Mouse (Mus musculus) kidney, postnatal 0 days (tissue): ENCODE data around the gene Hemk1. TPM values are rescaled to one million over a fixed set of nuclear protein-coding genes. Genes with fewer than 3 reads are reported as not detected.

Experiments used
- ATAC-seq: fragments of 200-750 bp; cut with Nextera tagmentation; replicated peaks from 2 replicates; pipeline ENCODE4 v1.8.0; 2017; ENCODE audit warnings: low read depth, moderate number of reproducible peaks, moderate TSS enrichment, moderate library complexity; ENCODE audit not compliant: low FRiP score
- DNase-seq: peaks from one replicate; pipeline ENCODE4 v3.0.0-alpha.2; 2016; ENCODE audit warnings: low spot score
- H3K27ac ChIP-seq: fragments of 300-500 bp; sonication (generic); 2 replicates; pipeline ENCODE4 v1.5.1; 2014; ENCODE audit warnings: mild to moderate bottlenecking
- H3K27me3 ChIP-seq: fragments of 300-500 bp; sonication (generic); 2 replicates; pipeline ENCODE4 v1.6.1; 2014; ENCODE audit warnings: low read length, mixed read lengths; ENCODE audit not compliant: insufficient read depth
- H3K36me3 ChIP-seq: fragments of 300-500 bp; sonication (generic); 2 replicates; pipeline ENCODE4 v1.6.1; 2014; ENCODE audit warnings: low read length, mixed read lengths; ENCODE audit not compliant: insufficient read depth
- H3K4me1 ChIP-seq: fragments of 300-500 bp; sonication (generic); replicated peaks from 2 replicates; pipeline ENCODE4 v1.6.1; 2014; ENCODE audit warnings: antibody characterized with exemption, low read length, mixed read lengths; ENCODE audit not compliant: insufficient read depth
- H3K4me2 ChIP-seq: fragments of 300-500 bp; sonication (generic); 2 replicates; pipeline ENCODE4 v1.6.1; 2014; ENCODE audit warnings: mild to moderate bottlenecking, low read length, moderate library complexity, mixed read lengths
- H3K4me3 ChIP-seq: fragments of 300-500 bp; sonication (generic); replicated peaks from 2 replicates; pipeline ENCODE4 v1.5.1; 2014; ENCODE audit warnings: low read depth, low read length
- H3K9ac ChIP-seq: fragments of 300-500 bp; sonication (generic); 2 replicates; pipeline ENCODE4 v1.6.1; 2014; ENCODE audit warnings: low read depth, low read length
- H3K9me3 ChIP-seq: fragments of 300-500 bp; sonication (generic); replicated peaks from 2 replicates; pipeline ENCODE4 v1.6.1; 2016; ENCODE audit warnings: low read length, inconsistent platforms, mixed read lengths
- CTCF ChIP-seq: IDR thresholded peaks from 2 replicates; pipeline ENCODE4 v1.5.1; 2016; ENCODE audit warnings: antibody characterized with exemption, low read depth, mild to moderate bottlenecking, moderate library complexity
- WGBS: fragments of 180-500 bp; shearing (Covaris S2); extraction: QIAGEN DNeasy Blood & Tissue Kit; methylation state at CpG from one replicate; pipeline ENCODE4 v1.1.7; 2014; 5-methylcytosine and 5-hydroxymethylcytosine counted together
- polyA plus RNA-seq: library from polyadenylated mRNA; unstranded; fragments of >200 nt; fragmentation: Nextera tagmentation; extraction: Ambion mirVana; gene quantifications from 2 replicates; pipeline ENCODE4 v1.2.1, GENCODE M21; 2015

The Hemk1 gene
- polyA plus RNA-seq, 1 experiment from 2014 or later = 10.1 TPM

DNA sequence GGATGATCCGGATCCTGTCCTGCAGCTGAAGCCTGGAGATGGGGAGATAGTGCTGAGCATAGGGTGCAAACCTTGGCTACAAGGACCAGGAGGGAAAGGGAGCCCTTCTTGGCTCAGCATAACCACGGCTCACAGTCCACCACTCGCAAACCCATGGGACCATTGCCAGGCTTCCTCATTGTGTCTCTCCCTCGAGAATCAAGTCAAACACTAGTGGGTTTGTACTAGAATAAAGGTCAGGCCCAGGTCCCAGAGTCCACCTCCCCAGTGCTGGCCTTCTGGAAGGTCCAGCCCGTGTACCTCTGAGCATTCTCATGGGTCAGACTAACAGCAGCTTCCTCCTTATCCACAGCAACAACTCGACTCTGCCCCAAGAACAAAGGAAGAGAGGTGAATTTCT, 7.4 kb downstream of the Hemk1 start:
- Histone ChIP-seq H3K27ac (no peak overlapping the region), H3K27me3 (no peaks in the 10 kb centered on the region), H3K4me1 (peaks cover 3% of the 10 kb centered on the region; the same call in 1 of the 2 replicates), H3K9me3 (no peaks in the 10 kb centered on the region), H3K4me2 (no peak overlapping the region), H3K9ac (no peak overlapping the region), H3K36me3 (0 out of 2 replicates have a peak, but pooled peaks cover 6% of the 10 kb centered on the region), H3K4me3 (no peak overlapping the region)
- no peak for TF ChIP-seq CTCF
- no peak for DNase-seq
- WGBS = 76% methylated on average over 6 of the region's 6 CpGs
- no peak for ATAC-seq

DNA sequence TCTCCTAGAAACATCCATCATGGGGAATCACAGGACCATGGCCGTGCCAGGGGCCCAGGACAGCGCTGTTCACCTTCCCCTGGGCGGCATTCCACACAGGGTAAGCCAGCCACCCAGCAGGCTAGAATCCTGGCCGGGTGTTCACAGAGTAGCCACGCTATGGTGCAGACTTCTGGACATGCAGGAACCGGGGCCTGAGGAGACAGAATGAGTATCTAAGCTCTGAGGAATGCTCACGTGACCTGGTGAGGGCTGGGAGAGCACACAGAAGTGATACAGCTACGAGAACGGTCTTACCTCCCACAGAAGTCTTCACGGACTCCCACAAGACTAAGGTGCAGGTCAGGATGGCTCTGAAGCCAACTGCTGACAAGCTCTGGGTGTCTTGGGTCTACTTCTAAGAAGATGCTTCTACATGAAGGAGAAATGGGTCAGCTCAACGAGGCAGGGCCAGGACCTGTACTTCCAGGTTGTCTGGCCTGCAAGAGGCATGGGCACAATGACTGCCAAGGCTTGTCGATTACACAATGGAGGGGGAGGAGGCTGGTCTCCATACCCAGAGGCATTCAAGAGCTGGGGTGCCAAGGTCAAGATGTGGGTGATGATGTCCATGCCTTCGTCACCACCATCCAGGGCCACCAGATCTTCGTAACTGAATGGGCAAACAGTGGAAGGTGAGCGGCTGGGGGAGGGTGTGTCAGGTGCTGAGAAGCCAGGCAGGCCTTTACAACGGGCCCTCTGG, 10.1 kb downstream of the Hemk1 start:
- TF ChIP-seq CTCF = no peak
- H3K27ac ChIP-seq = no peak overlapping the region
- 0 out of 2 replicates have a peak, but pooled peaks cover 6% of the 10 kb centered on the region for H3K36me3 ChIP-seq
- H3K27me3 ChIP-seq = no peaks in the 10 kb centered on the region
- ATAC-seq = no peak
- H3K4me3 ChIP-seq = no peak overlapping the region
- H3K9me3 ChIP-seq = no peaks in the 10 kb centered on the region
- H3K9ac ChIP-seq = no peak overlapping the region
- 90% methylated on average over 16 of the region's 16 CpGs for WGBS
- no peak overlapping the region for H3K4me2 ChIP-seq
- no peak for DNase-seq
- H3K4me1 ChIP-seq = peaks cover 14% of the 10 kb centered on the region; the same call in 1 of the 2 replicates

DNA sequence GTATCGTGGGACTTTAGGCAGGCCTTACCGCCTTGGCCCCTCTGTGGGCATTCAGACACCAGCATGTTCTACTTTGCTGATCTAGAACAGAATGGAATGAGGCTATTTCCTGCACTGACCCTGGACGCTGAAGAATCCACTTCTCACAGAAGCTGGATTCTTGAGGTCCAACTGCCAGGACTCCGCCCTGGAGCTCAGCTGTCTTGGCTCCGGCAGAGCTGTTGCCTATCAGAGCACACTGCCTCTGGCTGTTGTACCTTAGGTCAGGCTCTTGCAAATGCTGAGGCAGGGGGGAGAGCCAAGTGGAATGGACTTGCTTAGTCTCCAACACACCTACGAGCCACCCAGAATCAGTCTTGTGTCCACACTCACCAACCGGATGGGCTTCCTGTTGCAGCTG, 12.2 kb downstream of the Hemk1 start:
- ATAC-seq (no peak), DNase-seq (no peak)
- WGBS = 70% methylated on average over 7 of the region's 7 CpGs
- Histone ChIP-seq H3K4me2 (no peak overlapping the region), H3K36me3 (0 out of 2 replicates have a peak, but pooled peaks cover 4% of the 10 kb centered on the region), H3K9me3 (no peaks in the 10 kb centered on the region), H3K27ac (peak overlapping the region; percentile 55; the same call in 1 of the 2 replicates), H3K9ac (no peak overlapping the region), H3K27me3 (no peaks in the 10 kb centered on the region), H3K4me1 (peaks cover 14% of the 10 kb centered on the region; the same call in 1 of the 2 replicates), H3K4me3 (no peak overlapping the region)
- TF ChIP-seq CTCF = no peak

DNA sequence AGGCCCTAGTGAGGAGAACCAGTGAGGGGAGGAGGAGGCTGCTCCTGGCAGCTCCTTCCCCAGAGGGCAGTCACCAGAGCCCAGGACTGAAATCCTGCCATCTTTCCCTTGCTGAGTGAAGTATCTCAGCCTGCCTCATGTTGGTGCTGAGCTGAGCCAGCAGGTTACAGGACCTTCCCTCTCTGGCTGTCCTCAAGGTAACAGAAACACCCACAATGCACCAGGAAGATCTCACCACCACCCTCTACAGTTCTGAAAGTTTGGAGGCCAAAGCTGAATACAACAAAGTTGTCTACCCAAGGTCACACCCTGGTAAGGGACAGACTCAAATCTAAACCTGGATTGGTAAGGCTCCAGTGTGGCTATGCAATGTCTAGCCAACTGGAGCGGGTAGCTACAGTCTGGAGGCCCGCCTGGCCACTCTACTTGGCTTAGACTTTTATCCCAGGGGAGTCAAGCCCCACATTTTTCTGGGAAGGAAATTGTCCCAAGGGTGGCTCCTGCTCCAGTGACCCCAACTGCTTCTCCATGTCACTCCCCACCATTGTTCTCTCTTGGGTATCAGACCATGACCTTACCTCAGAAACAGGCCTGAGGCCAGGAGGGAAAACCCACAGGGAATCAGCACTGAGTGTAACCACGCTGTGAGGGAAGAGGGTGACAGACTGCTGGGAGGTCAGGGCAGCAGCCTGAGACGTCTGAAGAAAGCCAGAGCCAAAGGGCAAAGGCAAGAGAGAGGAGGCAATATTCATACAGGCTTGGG, 13.2 kb downstream of the Hemk1 start:
- H3K36me3 ChIP-seq = 0 out of 2 replicates have a peak, but pooled peaks cover 4% of the 10 kb centered on the region
- DNase-seq (no peak), ATAC-seq (peak; percentile 51; the same call in 1 of the 2 replicates)
- H3K27ac ChIP-seq = peak overlapping the region; percentile 55
- TF ChIP-seq CTCF = no peak
- H3K27me3 ChIP-seq = no peaks in the 10 kb centered on the region
- WGBS = 42% methylated on average over 4 of the region's 4 CpGs
- no peak overlapping the region for H3K4me3 ChIP-seq
- no peaks in the 10 kb centered on the region for H3K9me3 ChIP-seq
- peaks cover 14% of the 10 kb centered on the region; the same call in 1 of the 2 replicates for H3K4me1 ChIP-seq
- H3K9ac ChIP-seq = no peak overlapping the region
- no peak overlapping the region for H3K4me2 ChIP-seq

DNA sequence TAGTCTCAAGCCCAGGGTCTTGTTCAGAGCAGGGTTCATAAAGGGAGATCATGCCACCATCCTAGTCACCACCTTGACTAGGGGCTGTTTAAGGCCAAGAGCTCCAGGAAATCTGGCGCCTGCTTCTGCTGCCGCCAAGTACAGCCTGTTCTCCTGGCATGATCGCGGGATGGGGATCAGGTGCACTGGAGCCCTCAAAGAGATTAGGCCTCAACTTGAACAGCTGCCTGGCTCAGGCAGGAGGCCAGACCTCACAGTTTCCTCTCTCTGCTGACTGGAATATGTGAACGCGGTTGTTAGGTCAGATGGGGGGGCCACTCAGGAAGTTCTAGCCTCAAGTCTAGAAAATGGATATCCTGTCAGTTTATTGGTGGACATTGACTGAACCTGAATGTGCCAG, 14.6 kb downstream of the Hemk1 start:
- peaks cover 14% of the 10 kb centered on the region; the same call in 1 of the 2 replicates for H3K4me1 ChIP-seq
- WGBS = 66% methylated on average over 6 of the region's 6 CpGs
- H3K27ac ChIP-seq = no peak overlapping the region
- H3K9ac ChIP-seq = no peak overlapping the region
- no peak overlapping the region for H3K4me2 ChIP-seq
- DNase-seq (no peak), ATAC-seq (no peak)
- no peak for TF ChIP-seq CTCF
- H3K27me3 ChIP-seq = no peaks in the 10 kb centered on the region
- H3K4me3 ChIP-seq = no peak overlapping the region
- H3K36me3 ChIP-seq = 0 out of 2 replicates have a peak, but pooled peaks cover 4% of the 10 kb centered on the region
- no peaks in the 10 kb centered on the region for H3K9me3 ChIP-seq

DNA sequence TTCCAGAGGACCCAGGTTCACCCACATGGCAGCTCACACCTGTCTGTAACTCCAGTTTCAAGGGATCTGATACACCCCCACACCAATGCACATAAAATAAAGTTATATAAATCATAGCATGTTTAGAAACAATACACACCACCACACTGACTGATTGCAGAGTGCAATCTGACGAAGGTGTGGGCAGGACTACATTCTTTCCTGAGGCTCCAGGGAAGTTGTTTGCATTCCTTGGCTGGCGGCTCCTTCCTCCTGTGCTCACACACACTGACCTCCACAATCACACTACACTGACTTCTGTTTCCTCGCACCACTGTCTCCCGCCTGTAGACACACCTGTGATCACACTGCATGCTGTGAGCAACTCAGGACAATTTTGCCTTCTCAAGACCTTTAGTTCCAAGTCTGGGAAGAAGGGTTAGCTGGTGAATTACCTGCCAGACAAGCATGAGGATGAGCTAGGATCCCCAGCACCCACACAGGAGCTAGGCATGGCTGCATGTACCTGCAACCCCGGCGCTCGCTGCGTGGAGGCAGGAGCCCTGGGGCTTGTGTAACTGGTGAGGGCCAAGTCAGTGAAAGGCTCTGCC, 15.6 kb downstream of the Hemk1 start:
- Histone ChIP-seq H3K36me3 (no peaks in the 10 kb centered on the region), H3K27me3 (no peaks in the 10 kb centered on the region), H3K4me3 (no peak overlapping the region), H3K4me2 (no peak overlapping the region), H3K9ac (no peak overlapping the region), H3K9me3 (no peaks in the 10 kb centered on the region), H3K4me1 (peaks cover 14% of the 10 kb centered on the region; the same call in 1 of the 2 replicates), H3K27ac (no peak overlapping the region)
- WGBS = 56% methylated on average over 8 of the region's 8 CpGs
- TF ChIP-seq CTCF = no peak
- no peak for ATAC-seq
- no peak for DNase-seq
